Mouse (Mus musculus) thymus, adult 2 months (tissue): ENCODE measurements around the gene N4bp3.

Experiments
- CTCF ChIP-seq: fragments of 200-500 bp; IDR thresholded peaks from 2 replicates; pipeline ENCODE4 v1.5.1; 2012; ENCODE audit warnings: mild to moderate bottlenecking, control low read depth, low read length, moderate library complexity, borderline replicate concordance; ENCODE audit not compliant: control insufficient read depth, poor library complexity, insufficient read depth; ENCODE audit errors: extremely low read depth
- POLR2A ChIP-seq: fragments of 200-500 bp; IDR thresholded peaks from 2 replicates; pipeline ENCODE4 v1.6.1; 2012; ENCODE audit warnings: mild to moderate bottlenecking, low read length, control low read depth, moderate library complexity; ENCODE audit not compliant: control insufficient read depth, poor library complexity, insufficient read depth; ENCODE audit errors: extremely low read depth

DNA sequence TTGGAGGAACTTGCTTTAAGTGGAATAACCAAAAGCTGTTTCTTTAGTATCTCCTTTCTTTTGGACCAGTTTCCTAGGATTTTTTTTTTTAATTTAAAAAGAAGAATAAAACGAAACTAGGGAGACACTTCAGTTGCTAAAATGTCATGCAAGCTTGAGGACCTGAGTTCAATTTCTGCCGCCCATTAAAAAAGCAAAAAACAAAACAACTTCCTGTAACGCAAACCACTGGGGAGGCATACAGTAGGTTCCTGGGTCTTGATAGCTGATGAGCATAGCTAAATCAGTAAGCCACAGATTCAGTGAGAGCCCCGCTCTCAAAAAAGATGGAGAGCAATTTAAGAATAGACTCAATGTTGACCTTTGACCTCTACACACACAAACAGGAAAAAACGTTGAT is 12.1 kb downstream of the N4bp3 start:
- TF ChIP-seq POLR2A (no peak), CTCF (no peak)
